Mouse (Mus musculus) lung, adult 2 months (tissue): Measurements from ENCODE around the gene Cul9. TPM values are rescaled to one million over a fixed set of nuclear protein-coding genes. Genes with fewer than 3 reads are reported as not detected.
"Not testable (repeated sequence)": the region's sequence is repeated elsewhere in the genome, so short reads cannot be mapped to it uniquely, and the experiment has no call there.

Experiments used
- DNase-seq: peaks from one replicate; pipeline ENCODE4 v3.0.0; 2022
- H3K4me1 ChIP-seq: fragments of 200-500 bp; 2 replicates; pipeline ENCODE4 v1.6.1; 2011; ENCODE audit warnings: low read length; ENCODE audit not compliant: control insufficient read depth, insufficient read depth
- H3K4me3 ChIP-seq: fragments of 200-500 bp; replicated peaks from 2 replicates; pipeline ENCODE3; 2011; ENCODE audit warnings: low read depth, mild to moderate bottlenecking, control low read depth, low read length; ENCODE audit errors: extremely low read depth
- CTCF ChIP-seq: fragments of 200-500 bp; IDR thresholded peaks from 2 replicates; pipeline ENCODE4 v1.5.1; 2011; ENCODE audit warnings: mild to moderate bottlenecking, low read length, control low read depth; ENCODE audit not compliant: insufficient read depth
- POLR2A ChIP-seq: fragments of 200-500 bp; IDR thresholded peaks from 2 replicates; pipeline ENCODE4 v1.6.1; 2011; ENCODE audit warnings: low read depth, mild to moderate bottlenecking, control low read depth, low read length, borderline replicate concordance; ENCODE audit errors: extremely low read depth
- WGBS: fragments of 180-500 bp; shearing (Covaris S2); methylation state at CpG from one replicate; pipeline ENCODE4 v1.1.7; 2018; 5-methylcytosine and 5-hydroxymethylcytosine counted together
- polyA plus RNA-seq: library from polyadenylated mRNA; depleted of rRNA; stranded (reverse); fragments of >200 nt; gene quantifications from 2 replicates; pipeline ENCODE4 v1.2.3, GENCODE M21; 2012

Cul9 gene
- polyA plus RNA-seq, 1 experiment, result 27.5 TPM

GRCm38 (mm10) chr17:46578650-46579049, 32.5 kb upstream of the Cul9 start:
- 61% methylated on average over 5 of the region's 5 CpGs for WGBS
- H3K4me3 ChIP-seq, result no peak overlapping the region
- no peaks in the 10 kb centered on the region for H3K4me1 ChIP-seq
- no peak for DNase-seq
- TF ChIP-seq POLR2A (no peak), CTCF (0 out of 2 replicates have a peak, but pooled peaks have one; percentile 5)

- DNase-seq, result peak; percentile 42
- Histone ChIP-seq H3K4me1 (no peaks in the 10 kb centered on the region), H3K4me3 (no peak overlapping the region)
- WGBS, result 80% methylated on average over 13 of the region's 13 CpGs
- peak; percentile 45; the same call in 1 of the 2 replicates for TF ChIP-seq CTCF
- no peak for TF ChIP-seq POLR2A
Measured at GRCm38 (mm10) chr17:46576070-46576469, 29.9 kb upstream of the Cul9 start.

DNA sequence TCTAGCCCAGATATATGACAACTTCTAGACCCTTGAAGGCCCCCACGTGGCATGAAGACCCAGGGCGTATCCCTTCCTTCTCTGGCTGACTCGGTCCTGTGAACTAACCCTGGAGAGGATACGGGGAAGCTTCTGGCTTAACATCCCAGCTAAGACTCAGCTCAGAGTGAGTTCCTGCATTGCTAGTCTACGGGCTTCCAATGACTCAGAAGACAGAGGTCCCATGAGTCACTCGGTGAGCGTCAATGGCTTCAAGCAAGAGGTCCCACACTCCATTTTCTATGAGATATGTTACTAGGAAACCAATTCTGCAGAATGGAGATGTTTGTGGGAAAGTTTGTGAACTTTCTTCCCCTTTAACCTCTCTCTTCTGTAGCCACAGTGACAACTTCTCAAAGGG, 28.3 kb upstream of the Cul9 start:
- no peak for TF ChIP-seq CTCF
- TF ChIP-seq POLR2A, result no peak
- WGBS, result 88% methylated on average over 7 of the region's 7 CpGs
- no peak for DNase-seq
- H3K4me3 ChIP-seq, result no peak overlapping the region
- no peaks in the 10 kb centered on the region for H3K4me1 ChIP-seq

DNA sequence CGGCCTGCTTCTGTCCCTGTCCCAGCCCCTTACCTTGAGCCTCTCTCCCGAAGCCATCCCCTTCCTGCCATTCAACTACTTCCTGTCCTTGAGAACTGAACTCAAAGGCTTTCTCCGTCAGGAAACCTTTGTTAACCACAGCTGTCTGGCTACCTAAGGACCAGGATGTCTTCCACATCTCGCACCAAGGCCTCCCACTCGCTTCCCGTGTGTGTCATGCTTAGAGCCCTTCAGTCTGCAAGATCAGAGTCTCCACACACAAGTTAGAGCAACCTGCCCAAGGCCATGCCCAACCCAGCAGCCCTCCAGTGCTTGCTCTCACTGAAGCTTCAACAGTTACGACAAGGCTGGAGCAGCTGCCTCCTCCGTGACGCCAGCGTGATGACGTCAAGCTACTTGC, 24.8 kb upstream of the Cul9 start:
- Histone ChIP-seq H3K4me3 (no peak overlapping the region), H3K4me1 (no peaks in the 10 kb centered on the region)
- DNase-seq, result no peak
- TF ChIP-seq CTCF (no peak), POLR2A (no peak)
- 60% methylated on average over 11 of the region's 11 CpGs for WGBS

GRCm38 (mm10) chr17:46559146-46559545, 13.0 kb upstream of the Cul9 start:
- TF ChIP-seq POLR2A (no peak), CTCF (no peak)
- Histone ChIP-seq H3K4me3 (no peak overlapping the region), H3K4me1 (peaks cover 3% of the 10 kb centered on the region; the same call in 1 of the 2 replicates)
- no peak for DNase-seq
- WGBS, result 86% methylated on average over 6 of the region's 6 CpGs

DNA sequence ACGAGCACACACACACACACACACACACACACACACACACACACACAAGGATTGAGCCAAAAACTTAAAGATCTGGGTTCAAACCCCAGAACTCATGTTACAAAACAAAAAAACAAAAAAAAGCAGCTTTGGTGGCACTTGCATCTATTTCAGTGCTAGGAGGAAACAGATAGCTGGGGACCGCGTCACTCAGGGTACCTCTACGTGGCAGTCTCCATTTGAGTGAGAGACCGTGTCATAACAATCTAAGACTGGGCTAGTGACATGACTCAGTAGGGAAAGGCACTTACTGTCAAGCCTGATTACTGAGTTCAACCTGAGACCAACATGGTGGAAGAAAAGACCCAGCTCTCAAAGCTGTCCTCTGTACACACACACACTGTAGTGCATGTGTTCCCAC, 12.0 kb upstream of the Cul9 start:
- 86% methylated on average over 5 of the region's 5 CpGs for WGBS
- DNase-seq, result no peak
- TF ChIP-seq CTCF (no peak), POLR2A (no peak)
- Histone ChIP-seq H3K4me1 (peaks cover 12% of the 10 kb centered on the region), H3K4me3 (no peak overlapping the region)

DNA sequence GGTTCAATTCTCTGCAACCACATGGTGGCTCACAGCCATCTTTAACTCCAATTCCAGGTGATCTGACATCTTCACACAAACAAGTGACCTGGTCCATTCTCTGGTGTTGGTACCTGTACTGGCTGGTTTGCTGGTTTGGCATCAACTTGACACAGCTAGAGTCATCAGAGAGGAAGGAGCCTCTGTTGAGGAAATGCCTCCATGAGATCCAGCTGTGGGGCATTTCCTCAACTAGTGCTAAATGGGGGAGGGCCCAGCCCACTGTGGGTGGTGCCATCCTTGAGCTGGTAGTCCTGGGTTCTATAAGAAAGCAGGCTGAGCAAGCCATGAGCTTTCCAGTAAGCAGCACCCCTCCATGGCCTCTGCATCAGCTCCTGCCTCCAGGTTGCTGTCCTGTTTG, 11.1 kb upstream of the Cul9 start:
- H3K4me1 ChIP-seq, result peaks cover 12% of the 10 kb centered on the region
- DNase-seq, H3K4me3 ChIP-seq: not testable (repeated sequence)

DNA sequence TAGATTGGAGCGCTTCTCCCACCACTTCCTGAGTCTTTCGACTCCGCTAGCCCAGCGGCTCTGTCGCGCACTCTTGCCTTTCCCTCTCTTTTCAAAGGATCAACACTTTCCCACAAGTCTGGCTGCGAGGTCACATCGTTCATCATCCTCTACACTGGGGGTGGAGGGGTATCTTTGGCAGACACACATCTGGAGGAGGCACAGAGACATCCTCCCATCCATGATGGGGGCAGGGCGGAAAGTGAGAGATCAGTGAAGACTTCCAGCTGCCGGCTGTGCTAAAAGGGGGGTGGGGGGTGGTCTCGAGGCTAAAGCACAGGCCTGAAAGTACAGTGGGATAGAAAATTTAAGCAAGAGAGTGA, 10.4 kb upstream of the Cul9 start:
- WGBS, result under 1% methylated on average over 11 of the region's 11 CpGs
- no peak for DNase-seq
- Histone ChIP-seq H3K4me3 (peak overlapping the region; percentile 70), H3K4me1 (peaks cover 12% of the 10 kb centered on the region)
- TF ChIP-seq CTCF (no peak), POLR2A (0 out of 2 replicates have a peak, but pooled peaks have one; percentile 22)

DNA sequence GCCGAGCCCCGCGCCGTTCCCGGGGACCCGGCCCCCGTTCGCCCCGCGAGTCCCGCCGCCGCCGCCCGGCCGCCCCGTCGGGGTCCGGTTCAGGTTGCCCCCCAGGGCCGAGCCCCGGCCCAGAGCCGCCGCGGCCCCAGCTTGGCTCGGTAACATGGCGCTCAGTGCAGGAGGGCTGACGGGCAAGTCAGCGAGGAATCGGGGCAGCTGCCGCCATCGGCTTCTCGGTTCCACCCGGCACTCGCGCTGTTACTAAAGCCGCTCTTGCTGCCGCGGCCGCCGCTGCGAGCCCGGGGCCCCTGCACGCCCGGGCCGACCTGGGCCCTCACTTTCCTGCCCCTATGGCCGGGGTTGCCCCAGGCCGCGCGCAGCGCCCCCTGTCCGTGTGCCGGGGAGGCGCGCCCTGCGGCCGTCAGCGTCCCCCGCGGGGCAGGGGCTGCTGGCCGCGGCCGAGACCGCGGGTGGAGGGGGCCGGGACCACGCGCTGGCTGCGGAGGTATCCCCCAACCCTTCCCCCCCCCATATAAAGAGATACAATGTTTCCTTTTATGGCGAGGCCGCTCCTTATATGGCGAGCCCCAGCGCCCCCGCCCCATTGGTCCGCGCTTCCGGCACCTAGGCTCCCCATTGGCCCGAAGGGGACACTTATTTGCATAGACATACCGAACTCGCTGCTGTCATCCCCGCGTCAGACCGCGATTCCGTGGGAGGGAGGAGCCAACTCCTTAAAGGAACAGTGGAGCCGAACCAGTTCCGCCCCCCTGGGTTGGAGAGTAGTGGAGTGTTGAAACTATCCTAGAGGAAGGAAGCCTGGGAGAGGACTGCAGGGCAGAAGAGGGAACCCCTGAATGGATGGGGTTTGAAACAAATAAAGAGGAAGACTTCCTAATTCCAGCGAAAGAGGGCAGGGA, 9.7 kb upstream of the Cul9 start, which contains the start of gene Srf:
Gene Srf, minus strand, starts transcription at position 503 of the 911 bp plus-strand sequence.
- peak within 1 kb of the TSS; percentile 79 for H3K4me3 ChIP-seq
- peaks cover 12% of the 10 kb centered on the region for H3K4me1 ChIP-seq
- TF ChIP-seq CTCF (no peak; the same call in 1 of the 2 replicates), POLR2A (peak; percentile 48; the same call in 1 of the 2 replicates)
- WGBS, result under 1% methylated on average over 87 of the region's 87 CpGs
- DNase-seq, result peak; percentile 95
